Mouse (Mus musculus) lung, postnatal 10 days (tissue): ENCODE results near the gene Mecom.

Experiments used
- DNase-seq: peaks from one replicate; pipeline ENCODE4 v3.0.0; 2021

Mecom gene

GRCm38 (mm10) chr3:30513314-30513997 is 34.4 kb downstream of the Mecom start:
- no peak for DNase-seq

DNA sequence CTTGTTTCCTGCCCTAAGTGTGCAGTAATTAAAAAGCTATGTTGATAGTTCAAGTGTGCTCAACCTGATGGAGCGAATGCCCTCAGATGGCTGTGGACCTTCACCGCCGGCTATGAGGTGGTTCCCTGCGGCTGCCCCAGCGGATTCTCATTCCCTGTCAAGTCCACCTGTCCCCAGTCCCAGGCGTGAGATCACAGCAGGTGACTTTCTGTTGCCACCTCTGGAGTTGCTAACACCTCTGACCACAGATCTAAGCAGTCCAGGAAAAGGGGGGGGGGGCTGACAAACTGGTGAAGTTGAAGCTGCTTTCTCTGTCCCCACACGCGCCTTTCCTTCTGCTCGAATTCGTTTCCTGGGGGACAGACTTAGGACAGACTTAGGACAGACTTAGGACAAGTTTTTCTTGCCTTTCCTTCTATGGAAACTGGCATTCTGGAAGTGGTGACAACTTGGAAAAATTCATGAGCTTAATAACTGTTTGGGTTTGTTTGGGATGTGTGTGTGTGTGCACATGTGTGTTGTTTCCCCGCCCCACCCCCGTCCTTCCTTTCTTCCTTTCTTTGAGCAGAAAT is 35.3 kb downstream of the Mecom start:
- DNase-seq, result peak; percentile 11

GRCm38 (mm10) chr3:30511796-30512195 is 36.0 kb downstream of the Mecom start:
- no peak for DNase-seq

DNA sequence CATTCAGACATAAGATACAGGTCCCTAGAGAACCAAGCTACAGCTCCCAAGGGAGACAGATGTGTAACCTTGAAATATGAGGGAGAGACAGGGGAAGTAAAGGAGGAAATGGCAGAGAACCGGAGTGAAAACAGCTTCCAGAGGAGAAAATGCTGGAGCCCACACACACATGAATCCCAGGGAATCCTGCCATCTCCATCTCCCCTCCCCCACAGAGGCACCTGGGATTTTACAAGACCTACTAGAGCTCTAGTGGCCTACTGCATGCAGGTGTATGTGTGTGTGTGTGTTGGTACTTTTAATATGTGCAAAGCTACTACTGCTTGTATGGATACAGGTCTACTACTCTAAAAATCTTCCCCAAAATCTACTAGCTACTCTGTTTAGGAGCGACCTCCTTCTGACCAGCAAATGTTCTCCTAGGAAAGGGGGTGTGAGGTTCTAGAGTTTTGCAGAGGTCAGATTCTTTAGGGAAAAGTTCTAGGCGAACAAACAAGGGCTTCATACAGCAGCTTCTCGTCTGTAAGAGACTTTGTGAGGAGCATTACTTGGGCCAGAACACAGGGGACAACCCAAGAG is 36.7 kb downstream of the Mecom start:
- peak; percentile 16 for DNase-seq

DNA sequence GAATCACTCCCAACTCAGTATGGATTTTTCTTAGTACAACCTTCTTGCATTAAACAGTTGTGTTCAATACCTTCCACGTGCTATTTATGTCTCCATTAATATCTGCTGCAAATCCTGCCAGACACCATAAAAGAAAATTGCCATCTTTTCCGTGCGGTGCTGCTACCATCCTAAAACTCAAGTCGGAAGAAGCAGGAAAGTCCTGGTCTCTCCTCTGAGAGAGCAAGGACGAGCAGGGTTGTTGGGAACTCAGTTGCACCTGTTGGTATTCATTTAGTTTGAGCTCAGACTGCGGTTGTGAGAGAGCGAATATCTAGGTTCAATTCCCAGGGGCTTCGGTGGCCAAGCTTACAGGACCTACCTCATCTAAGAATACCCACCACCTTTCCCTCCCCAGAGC is 37.2 kb downstream of the Mecom start:
- DNase-seq, result no peak

DNA sequence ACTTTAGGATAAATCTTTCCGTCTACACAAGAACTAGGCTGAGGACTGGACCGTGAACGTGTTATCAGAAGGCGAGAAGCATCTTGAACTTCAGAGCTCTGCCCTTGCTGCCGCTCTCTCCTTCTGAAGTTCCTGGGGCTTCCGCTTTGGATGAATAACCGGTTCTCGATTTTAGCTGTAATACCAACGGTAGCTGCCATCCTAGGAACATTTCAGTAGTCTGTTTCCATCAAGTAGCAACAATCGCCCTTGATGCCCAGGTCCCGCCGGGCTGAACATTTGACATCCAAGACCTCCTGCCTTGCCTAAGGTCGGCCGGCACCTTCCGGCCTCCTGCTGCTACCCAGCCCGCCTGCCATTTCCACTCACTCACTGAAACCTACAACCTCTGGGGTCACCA is 37.7 kb downstream of the Mecom start:
- peak; percentile 11 for DNase-seq

DNA sequence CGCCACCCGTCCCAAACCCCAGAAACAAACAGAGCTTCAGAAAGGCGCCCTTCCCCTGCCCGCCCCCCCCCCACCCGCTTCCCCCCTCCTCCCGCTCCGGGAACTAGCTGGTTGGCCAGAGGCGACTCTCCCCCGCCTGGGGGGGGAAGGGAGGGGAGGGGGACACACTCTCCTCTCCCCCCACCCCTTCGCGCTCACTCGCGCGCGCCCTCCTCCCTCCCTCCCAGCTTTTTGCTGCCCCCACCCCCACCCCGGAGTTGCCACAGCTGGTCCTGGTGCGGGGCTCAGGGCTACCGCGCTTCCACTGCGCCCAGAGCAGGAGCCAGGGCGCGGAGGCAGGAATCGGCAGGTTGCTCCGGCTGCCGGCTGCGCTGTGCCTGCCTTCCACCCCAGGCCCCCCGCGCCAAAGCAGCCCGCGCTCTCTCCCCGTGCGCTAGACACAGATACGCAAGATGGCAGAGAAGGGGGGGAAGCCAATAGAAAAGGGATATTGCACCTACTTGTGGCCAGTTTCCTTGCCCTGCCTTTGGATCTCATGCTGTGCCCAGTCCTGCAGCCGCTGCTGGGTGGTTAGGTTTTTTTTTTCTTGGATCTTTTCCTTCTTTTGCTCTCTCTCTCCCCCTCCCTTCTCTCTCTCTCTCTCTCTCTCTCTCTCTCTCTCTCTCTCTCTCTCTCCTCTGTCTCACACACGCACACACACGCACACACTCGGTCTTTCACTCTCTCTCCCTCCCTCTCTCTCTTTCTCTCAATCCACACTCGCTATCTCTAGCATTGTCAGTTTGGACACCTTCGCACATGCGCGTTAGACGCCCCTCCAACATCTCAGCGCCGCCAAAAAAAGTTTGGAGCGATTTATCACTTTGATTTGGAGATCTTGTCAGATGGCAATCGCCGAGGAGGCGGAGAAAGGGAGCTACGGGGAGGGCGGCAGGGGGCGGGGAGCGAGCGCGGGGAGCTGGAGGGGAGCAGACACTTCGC is 38.6 kb downstream of the Mecom start:
- DNase-seq, result peak; percentile 72

- DNase-seq, result peak; percentile 86
Observed at GRCm38 (mm10) chr3:30508296-30508929, 39.4 kb downstream of the Mecom start.

- peak; percentile 46 for DNase-seq
Observed at GRCm38 (mm10) chr3:30507576-30508295, 40.1 kb downstream of the Mecom start.

- peak; percentile 65 for DNase-seq
Observed at GRCm38 (mm10) chr3:30507028-30507575, 40.7 kb downstream of the Mecom start.

- DNase-seq, result no peak
Observed at GRCm38 (mm10) chr3:30506329-30507027, 41.3 kb downstream of the Mecom start.

- peak; percentile 10 for DNase-seq
Observed at GRCm38 (mm10) chr3:30505741-30506251, 42.0 kb downstream of the Mecom start.

DNA sequence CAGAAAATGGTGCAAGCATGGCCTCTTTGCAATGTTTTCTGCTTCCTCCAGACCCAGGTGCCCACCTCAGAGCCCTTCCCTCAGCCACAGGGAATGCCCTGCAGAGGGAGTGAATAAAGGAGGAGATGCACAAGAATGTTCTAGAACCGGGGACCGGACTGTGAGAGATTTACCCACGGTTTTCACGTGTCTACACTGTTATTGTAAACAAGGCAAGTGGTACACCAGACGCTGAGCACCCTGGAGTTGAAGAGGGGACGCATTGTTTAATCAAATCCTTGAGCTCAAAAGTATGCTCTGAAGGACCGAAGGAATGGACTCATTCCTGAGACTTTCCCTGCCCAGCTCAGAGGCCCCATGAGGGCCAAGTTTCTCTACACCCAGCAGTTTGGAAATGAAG is 43.2 kb downstream of the Mecom start:
- peak; percentile 65 for DNase-seq

DNA sequence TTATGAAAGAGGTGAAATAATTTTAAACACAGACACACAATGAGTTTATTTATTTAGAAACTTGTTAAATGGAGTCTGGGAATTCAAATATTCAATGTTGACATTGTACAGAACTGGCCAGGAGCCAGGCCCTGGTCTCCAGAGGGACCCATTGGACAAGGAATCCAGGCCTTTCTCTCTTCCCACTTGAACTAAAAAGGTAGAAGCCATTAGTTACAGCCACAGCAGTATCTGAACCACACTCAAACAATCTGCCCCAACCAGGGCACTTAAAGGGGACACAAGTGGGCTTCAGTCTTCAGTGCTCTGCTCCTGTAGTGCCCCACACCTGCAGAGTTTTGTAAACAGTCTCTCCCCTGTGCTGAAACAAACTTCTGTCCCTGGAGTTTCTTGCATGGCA is 44.0 kb downstream of the Mecom start:
- peak; percentile 40 for DNase-seq

- no peak for DNase-seq
Observed at GRCm38 (mm10) chr3:30498202-30498828, 49.5 kb downstream of the Mecom start.

DNA sequence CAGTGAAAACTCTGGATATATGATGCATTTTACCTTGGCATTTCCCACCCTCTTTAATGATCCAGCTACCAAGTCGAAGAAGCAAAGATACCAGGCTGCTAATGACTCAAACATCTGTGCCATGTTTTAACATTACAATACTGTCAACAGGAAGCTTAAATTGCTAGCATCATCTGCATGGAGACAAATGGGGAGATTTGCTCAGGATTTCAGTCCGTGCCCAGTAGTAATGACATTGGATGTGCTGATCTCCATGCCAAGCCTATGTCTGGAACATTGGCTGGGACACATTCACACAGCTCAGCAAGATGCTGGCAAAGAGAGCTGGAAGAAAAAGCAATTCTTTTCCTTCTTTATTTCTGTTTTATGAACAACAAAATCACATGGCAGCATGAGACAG is 53.4 kb downstream of the Mecom start:
- no peak for DNase-seq

DNA sequence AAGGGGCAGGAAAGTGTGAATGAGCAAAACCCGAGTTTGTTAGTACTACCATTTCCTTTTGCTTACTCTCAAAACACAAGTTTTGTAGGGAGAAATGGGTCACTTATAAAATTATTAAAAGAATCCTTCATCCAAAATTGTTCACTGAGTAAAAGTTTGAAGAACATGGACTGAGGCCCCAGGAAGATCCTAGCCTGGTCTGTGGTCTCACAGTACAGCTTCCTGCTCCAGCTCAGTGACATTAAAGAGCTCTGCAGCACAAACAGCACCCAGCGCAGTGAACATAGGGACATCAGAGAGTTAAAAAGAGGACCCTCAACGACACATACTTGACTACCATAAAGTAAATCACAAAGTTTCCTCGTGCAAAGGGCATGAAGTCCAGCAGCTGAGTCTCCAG is 59.0 kb downstream of the Mecom start:
- no peak for DNase-seq

GRCm38 (mm10) chr3:30486422-30486821 is 61.4 kb downstream of the Mecom start:
- no peak for DNase-seq

- DNase-seq, result no peak
Observed at GRCm38 (mm10) chr3:30483006-30483684, 64.7 kb downstream of the Mecom start.

GRCm38 (mm10) chr3:30481682-30482081 is 66.1 kb downstream of the Mecom start:
- no peak for DNase-seq
